Mouse (Mus musculus): ENCODE results near the gene Creld2.

The Creld2 gene

GRCm38 (mm10) chr15:88828800-88829705 is 9.6 kb downstream of the Creld2 start:
- peak; percentile 80 to 88 for DNase-seq (ENCODE audit: low read depth in 2 of 2, low spot score in 2 of 2)

- DNase-seq (ENCODE audit: low read depth in 2 of 2, low spot score in 2 of 2) = no peak
These were observed 10.5 kb downstream of the Creld2 start for GRCm38 (mm10) chr15:88829791-88830440.

GRCm38 (mm10) chr15:88830696-88831095 is 11.2 kb downstream of the Creld2 start:
- DNase-seq (ENCODE audit: low read depth in 2 of 2, low spot score in 2 of 2) = no peak

- no peak for DNase-seq (ENCODE audit: low read depth in 2 of 2, low spot score in 2 of 2)
These were observed 12.0 kb downstream of the Creld2 start for GRCm38 (mm10) chr15:88831482-88831881.

GRCm38 (mm10) chr15:88832536-88832935 is 13.1 kb downstream of the Creld2 start:
- no peak for DNase-seq (ENCODE audit: low read depth in 2 of 2, low spot score in 2 of 2)

GRCm38 (mm10) chr15:88836031-88836430 is 16.6 kb downstream of the Creld2 start:
- no peak for DNase-seq (ENCODE audit: low read depth in 2 of 2, low spot score in 2 of 2)

- DNase-seq (ENCODE audit: low read depth in 2 of 2, low spot score in 2 of 2) = no peak
These were observed 17.1 kb downstream of the Creld2 start for GRCm38 (mm10) chr15:88836571-88836970.

GRCm38 (mm10) chr15:88837199-88837932 is 17.9 kb downstream of the Creld2 start:
- DNase-seq (ENCODE audit: low read depth in 2 of 2, low spot score in 2 of 2) = peak; percentile 23 to 25

GRCm38 (mm10) chr15:88837977-88838376 is 18.5 kb downstream of the Creld2 start:
- DNase-seq (ENCODE audit: low read depth in 2 of 2, low spot score in 2 of 2) = no peak

GRCm38 (mm10) chr15:88839271-88839670 is 19.8 kb downstream of the Creld2 start:
- no peak for DNase-seq (ENCODE audit: low read depth in 2 of 2, low spot score in 2 of 2)

GRCm38 (mm10) chr15:88840126-88840525 is 20.7 kb downstream of the Creld2 start:
- no peak for DNase-seq (ENCODE audit: low read depth in 2 of 2, low spot score in 2 of 2)

GRCm38 (mm10) chr15:88841160-88841559 is 21.7 kb downstream of the Creld2 start:
- no peak for DNase-seq (ENCODE audit: low read depth in 2 of 2, low spot score in 2 of 2)

GRCm38 (mm10) chr15:88841580-88842299 is 22.3 kb downstream of the Creld2 start:
- DNase-seq (ENCODE audit: low read depth in 2 of 2, low spot score in 2 of 2) = no peak

- no peak for DNase-seq (ENCODE audit: low read depth in 2 of 2, low spot score in 2 of 2)
These were observed 22.8 kb downstream of the Creld2 start for GRCm38 (mm10) chr15:88842300-88842673.

- no peak for DNase-seq (ENCODE audit: low read depth in 2 of 2, low spot score in 2 of 2)
These were observed 24.1 kb downstream of the Creld2 start for GRCm38 (mm10) chr15:88843486-88844097.

- no peak for DNase-seq (ENCODE audit: low read depth in 2 of 2, low spot score in 2 of 2)
These were observed 25.5 kb downstream of the Creld2 start for GRCm38 (mm10) chr15:88844966-88845365.

GRCm38 (mm10) chr15:88848661-88849060 is 29.2 kb downstream of the Creld2 start:
- no peak for DNase-seq (ENCODE audit: low read depth in 2 of 2, low spot score in 2 of 2)

GRCm38 (mm10) chr15:88849621-88850020 is 30.2 kb downstream of the Creld2 start:
- DNase-seq (ENCODE audit: low read depth in 2 of 2, low spot score in 2 of 2) = no peak

- DNase-seq (ENCODE audit: low read depth in 2 of 2, low spot score in 2 of 2) = no peak
These were observed 30.8 kb downstream of the Creld2 start for GRCm38 (mm10) chr15:88850146-88850826.

GRCm38 (mm10) chr15:88851076-88851475 is 31.6 kb downstream of the Creld2 start:
- no peak for DNase-seq (ENCODE audit: low read depth in 2 of 2, low spot score in 2 of 2)
